Mouse (Mus musculus) lung, adult 2 months (tissue): Measurements from ENCODE around the gene Acads.

Source experiments
- CTCF ChIP-seq: fragments of 200-500 bp; IDR thresholded peaks from 2 replicates; pipeline ENCODE4 v1.5.1; 2011; ENCODE audit warnings: mild to moderate bottlenecking, low read length, control low read depth; ENCODE audit not compliant: insufficient read depth
- POLR2A ChIP-seq: fragments of 200-500 bp; IDR thresholded peaks from 2 replicates; pipeline ENCODE4 v1.6.1; 2011; ENCODE audit warnings: low read depth, mild to moderate bottlenecking, control low read depth, low read length, borderline replicate concordance; ENCODE audit errors: extremely low read depth

DNA sequence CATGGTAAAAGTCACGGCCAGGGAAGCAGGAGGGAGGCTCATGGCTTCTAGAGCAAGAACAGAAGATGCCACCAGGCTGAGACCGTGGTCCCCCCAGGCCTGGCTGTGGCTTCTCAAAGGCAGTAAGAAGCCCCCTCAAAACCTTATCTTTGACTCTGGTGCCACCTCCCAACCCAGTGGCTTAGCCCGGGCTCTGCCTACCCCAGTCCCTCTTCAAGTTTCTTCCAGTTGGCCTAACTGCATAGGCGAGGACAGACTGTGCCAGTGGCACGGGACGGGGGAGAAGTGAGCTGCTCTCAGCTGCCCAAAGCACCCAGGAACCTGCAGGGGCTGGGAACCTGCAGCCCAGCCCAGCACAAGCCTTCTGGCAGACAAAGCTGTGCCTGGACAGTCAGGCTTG lies 5.5 kb upstream of the Acads start:
- no peak for TF ChIP-seq CTCF
- no peak for TF ChIP-seq POLR2A
